Mouse (Mus musculus) layer of hippocampus, postnatal 36 days (tissue): ENCODE data around the gene Surf2. TPM values are rescaled to one million over a fixed set of nuclear protein-coding genes. Genes with fewer than 3 reads are reported as not detected.
A peak's percentile ranks its signal among the peaks of the same experiment; 100 is the strongest.
"Not testable (repeated sequence)": the region's sequence is repeated elsewhere in the genome, so short reads cannot be mapped to it uniquely, and the experiment has no call there.

ENCODE experiments used
- DNase-seq, 2 experiments: peaks; one replicate each; pipeline ENCODE4 v3.0.0; 2022
- total RNA-seq, 2 experiments: library from RNA; stranded (reverse); gene quantifications; 2 replicates each; pipeline ENCODE4 v1.2.3; 2021

Surf2 gene
- 10 to 100 TPM; 34.4 to 34.5 TPM for total RNA-seq

DNA sequence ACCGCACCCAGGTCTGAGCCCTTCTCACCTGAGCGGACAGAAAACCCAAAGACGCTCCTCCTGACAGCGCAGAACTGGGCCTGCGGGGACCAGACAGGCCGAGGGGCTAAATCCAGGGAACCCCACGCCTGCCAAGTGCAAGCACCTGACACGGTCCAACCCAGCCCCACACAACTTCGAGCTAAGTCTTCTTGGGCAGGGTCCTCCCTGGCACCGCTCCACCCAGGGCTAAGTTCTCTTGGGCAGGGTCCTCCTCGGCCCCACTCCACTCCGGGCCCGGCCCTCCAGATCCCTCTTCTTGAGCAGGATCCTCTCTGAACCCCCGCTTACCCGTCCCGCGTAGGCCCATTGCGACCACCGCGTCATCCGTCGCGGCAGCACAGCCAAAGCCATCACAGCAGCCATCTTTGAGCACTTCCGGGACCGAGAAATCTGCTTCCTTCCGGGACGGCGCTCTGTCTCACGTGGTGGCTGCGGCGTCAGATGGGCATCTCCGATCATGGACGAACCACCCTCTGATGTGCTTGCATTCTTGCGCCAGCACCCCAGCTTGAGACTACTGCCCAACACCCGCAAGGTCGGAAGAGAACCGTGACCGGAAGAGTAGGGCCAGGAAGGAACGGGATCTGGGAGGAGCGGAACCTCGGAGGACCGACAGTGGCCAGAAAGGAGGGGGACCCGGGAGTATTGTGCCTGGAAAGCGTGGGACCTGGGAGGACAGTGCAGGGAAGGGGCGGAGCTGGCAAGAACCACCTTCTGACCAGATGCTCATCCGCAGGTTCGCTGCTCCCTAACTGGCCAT lies at the start of gene Surf2, which contains the start of gene Surf1:
Gene Surf2 (plus strand): TSS at position 441 of the 802 bp plus-strand sequence.
Gene Surf1 (minus strand): TSS at position 604 of the 802 bp plus-strand sequence.
- DNase-seq, result peak; percentile 85 to 86

GRCm38 (mm10) chr2:26870666-26871065 lies 45.5 kb upstream of the Surf2 start:
- no peak for DNase-seq

DNA sequence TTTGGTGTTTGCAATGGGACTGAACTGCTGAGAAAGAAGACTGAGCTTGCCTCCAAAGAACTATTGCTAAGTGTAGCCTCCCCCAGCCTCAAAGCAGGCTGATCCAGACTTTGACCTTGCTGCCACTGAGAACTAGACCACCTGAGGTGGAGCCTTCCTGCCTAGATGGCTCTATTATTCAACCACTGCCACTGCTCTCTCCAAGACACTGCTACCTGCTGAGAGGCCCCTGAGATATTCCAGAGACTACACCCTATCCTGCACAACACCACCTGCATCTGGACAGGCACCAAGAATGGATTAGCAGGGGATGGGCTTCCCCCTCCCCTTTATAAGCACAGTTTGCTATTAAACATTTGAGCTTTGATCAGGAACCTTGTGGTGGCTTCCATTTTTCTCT lies 37.6 kb upstream of the Surf2 start:
- no peak for DNase-seq

GRCm38 (mm10) chr2:26885541-26885940 lies 30.6 kb upstream of the Surf2 start:
- not testable (repeated sequence) for DNase-seq

GRCm38 (mm10) chr2:26886170-26886569 lies 30.0 kb upstream of the Surf2 start:
- DNase-seq, result not testable (repeated sequence)

DNA sequence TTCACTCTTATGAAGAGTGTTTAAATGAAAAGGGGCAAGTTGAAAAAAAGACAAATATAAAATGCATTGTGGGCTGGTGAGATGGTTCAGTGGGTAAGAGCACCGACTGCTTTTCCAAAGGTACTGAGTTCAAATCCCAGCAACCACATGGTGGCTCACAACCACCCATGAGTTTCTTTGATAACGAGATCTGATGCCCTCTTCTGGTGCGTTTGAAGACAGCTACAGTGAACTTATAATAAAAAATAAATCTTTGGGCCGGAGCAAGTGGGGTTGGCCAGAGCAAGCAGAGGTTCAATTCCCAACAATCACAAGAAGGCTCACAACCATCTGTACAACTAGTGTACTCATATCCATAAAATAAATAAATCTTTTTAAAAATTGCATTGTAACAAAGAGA lies 20.3 kb upstream of the Surf2 start:
- no peak for DNase-seq

DNA sequence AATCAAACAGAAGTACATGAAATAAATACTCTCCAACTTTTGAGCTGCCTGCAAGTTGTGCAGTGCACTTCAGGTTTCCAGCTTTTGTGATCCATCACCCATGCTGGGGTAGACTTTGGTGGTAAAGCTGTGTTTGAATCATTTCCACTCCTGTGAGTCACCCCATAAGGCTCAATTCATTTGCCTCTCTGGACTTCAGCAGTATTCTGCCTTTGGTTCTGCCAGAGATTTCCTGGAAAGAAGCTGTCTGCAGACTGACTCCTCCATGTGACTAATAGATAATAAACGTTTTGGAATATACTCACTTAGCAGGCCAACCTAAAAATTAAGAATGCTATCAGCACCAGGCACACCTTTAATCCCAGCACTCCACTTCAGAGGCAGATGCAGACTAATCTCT lies 15.4 kb upstream of the Surf2 start:
- DNase-seq, result no peak

DNA sequence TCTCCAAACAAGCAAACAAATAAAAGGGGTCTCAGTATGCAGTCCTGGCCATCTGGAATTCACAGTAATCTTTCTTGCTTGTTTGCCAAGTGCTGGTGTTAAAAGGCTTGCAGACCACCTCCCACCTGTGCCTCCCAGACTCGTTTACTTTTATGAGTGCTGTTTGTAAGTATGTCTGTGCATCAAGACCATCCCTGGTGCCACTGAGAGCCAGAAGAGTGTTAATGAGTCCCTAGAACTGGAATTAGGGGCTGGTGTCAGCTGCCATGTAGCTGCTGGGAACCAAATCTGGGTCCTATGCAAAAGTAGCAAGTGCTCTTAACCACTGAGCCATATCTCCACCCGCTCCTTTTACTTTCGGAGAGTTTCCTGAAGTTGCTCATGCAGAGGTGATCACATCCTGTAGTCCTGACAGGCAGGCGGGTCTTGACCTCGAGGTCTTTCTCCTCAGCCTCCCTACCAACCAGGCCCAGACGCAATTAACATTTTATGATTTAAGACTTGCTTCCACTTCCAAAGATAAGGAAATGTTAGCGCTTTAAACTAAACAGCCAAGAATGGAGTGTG lies 14.2 kb upstream of the Surf2 start:
- no peak for DNase-seq

DNA sequence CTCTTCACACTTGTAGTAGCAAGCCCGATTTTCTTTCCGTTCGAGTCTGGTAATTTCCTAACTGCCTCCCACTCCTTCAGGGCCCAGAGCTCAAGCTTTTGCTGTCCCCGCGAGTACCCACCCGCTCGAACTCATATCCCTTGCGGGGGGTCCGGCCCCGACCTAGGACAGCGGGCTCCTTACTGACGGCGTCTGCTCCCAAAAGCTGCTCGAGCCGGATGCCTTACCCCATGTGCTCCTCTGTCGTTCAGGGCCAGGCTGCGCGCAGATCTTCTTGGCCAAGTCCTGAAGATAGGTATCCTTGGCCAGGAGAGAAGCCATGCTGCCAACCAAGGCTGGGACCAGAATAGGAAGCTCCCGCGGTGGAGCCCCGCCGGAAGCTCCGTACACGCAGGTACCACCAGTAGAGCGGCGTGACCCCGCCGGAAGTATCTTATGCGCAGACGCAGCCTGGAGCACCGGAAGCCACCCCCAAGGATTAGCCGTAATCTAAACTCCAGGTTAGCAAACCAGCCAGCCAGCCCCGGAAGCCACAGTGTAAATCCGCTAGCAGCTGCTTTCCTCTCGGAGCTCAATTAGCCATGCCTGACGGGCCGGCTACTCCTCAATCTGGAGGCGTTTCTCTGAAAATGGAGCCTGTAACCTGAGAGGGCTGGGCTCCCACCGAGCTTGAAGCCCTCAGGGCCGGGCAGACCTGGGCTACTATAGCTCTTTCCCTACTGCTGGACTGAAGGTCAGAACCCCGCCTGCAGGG lies 13.5 kb upstream of the Surf2 start, which contains the start of gene Surf6:
Gene Surf6 (minus strand): TSS at position 413 of the 754 bp plus-strand sequence.
- peak; percentile 96 to 97 for DNase-seq

GRCm38 (mm10) chr2:26903311-26903710 lies 12.9 kb upstream of the Surf2 start:
- no peak for DNase-seq

- DNase-seq, result no peak
Observed at GRCm38 (mm10) chr2:26905936-26906335, 10.2 kb upstream of the Surf2 start.

- DNase-seq, result no peak
Observed at GRCm38 (mm10) chr2:26906431-26906830, 9.7 kb upstream of the Surf2 start.

DNA sequence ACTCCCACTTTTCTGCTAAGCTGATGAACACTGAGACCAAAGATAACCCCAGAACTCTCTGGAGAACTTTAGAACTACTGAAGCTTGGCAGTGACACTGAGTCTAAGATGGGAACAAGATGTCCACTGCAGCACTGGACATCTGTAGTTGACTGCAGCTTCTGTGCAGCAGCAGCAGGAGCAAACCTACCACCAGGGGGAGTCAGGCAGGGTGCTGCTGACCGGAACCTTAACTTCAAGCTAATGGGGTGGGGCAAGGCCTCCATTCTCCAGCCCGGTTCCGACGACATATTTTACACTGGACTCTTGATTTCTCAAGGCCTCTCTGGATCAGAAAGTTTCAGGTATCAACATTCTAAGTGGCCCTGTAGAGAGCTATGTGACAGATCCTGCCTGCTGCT lies 9.1 kb upstream of the Surf2 start:
- no peak for DNase-seq

GRCm38 (mm10) chr2:26908710-26909386 lies 7.3 kb upstream of the Surf2 start:
- DNase-seq, result no peak

DNA sequence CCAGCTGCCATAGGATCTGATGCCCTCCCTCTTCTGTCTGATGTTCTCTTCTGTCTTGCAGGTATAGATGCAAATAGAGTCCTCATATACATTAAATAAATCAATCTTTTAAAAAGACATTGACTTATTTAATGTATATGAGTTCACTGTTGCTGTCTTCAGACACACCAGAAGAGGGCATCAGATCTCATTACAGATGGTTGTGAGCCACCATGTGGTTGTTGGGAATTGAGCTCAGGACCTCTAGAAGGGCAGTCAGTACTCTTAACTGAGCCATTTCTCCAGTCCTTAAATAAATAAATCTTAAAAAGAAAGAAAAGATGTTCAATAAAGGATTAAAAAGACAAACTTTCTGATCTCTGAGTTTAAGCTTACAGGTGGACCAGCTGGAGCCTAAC lies 6.8 kb upstream of the Surf2 start:
- no peak for DNase-seq

DNA sequence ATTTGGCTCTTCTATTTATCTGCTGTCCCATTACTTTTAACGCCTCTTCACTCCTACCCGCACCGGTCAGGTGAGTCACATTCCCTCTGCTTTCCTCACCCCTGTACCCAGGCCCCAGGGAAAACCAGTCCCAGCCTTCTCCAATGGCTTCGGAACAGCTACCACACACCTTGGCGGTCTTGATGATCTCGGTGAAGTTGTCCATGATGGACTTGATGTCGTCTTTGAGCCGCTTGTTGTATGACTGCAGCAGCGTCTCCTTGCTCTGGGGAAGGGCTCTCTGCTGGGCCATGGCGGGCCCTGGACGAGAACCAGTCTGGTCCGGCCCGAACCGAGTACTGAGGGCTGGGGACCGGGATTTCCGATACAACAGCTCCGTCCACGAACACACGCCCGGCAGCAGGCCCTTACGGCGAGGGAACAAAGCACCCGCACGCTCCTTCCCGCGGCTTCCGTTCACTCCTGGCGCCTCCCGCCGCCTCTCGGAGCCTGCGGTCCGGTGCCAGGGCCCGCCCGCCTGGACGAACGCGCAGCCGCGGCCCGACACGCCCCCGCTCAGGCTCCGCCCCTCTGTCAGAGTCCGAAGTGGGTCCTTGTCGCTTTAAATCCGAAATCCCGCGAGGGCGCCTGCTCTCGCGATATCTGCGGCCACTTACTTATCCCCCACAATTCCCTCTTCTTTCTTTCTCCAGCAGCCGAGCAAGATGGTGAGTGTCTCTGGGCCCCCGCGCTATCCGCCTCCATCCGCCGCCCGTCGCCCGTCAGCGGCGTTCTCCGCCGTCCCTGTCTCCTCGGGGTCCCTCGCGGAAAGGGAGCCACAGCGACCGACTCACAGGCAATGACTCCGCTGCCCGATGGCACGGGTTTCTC lies 5.8 kb upstream of the Surf2 start, which contains the start of the genes Med22 and Rpl7a:
Gene Med22 (minus strand): TSS at position 554 of the 870 bp plus-strand sequence.
Gene Rpl7a (plus strand): TSS at position 641 of the 870 bp plus-strand sequence.
- DNase-seq, result peak; percentile 99

- DNase-seq, result no peak
Observed at GRCm38 (mm10) chr2:26910994-26911765, 5.0 kb upstream of the Surf2 start.

DNA sequence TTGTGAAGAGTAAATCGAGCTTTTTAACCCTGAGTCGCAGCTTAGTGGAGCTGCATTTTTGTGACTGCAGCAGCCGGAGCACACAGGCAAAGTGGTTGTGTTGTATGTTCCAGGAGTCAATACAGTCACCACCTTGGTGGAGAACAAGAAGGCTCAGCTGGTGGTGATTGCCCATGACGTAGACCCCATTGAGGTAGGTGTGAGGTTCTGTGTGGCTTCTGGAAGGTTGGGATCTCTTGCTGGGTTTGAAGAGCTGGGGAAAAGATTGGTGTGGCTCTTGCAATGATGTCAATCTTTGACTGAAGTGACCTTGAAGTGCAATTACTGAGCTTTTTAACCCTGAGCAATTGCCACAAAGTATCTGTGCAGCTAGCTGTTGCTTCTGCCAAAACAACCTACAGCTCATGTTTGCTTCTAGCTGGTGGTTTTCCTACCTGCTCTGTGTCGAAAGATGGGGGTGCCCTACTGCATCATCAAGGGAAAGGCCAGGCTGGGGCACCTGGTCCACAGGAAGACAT lies 3.9 kb upstream of the Surf2 start:
- no peak for DNase-seq

GRCm38 (mm10) chr2:26913416-26914147 lies 2.6 kb upstream of the Surf2 start:
- DNase-seq, result no peak
